In the genomic region with DNA sequence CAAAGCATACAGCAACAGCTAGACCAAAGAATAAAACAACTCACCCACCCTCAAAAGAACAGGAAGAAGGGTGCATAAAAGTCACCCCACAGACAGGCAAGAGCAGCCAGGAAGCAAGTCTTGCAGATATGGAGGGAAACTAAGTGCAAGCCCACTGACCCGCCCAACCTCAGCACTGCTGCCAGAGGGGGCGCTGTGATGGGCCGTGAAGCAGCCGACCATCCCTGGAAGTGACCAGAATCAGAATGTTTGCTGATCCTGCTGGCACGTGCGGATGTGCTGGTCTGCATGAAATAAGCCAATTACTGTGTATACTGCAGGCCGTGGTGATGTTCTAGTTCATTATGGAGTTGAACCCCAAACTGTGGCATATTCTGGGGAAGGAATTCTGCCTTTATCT, we compare ENCODE assay signal across 12 mouse cellular contexts. TPM values are rescaled to one million over a fixed set of nuclear protein-coding genes. Genes with fewer than 3 reads are reported as not detected.
DNase-seq lines count a peak whose midpoint lies in the region; TF ChIP-seq lines count a peak whose summit lies in the region.
"Had no signal": no experiment of that assay in that cellular context is flagged by ENCODE, and none has a peak within 500 bp of the region (broad histone marks: within the 10 kb centered on the region; RNA-seq: fewer than 3 reads in every experiment).

No protein-coding gene starts in this region.

- no peaks in the 10 kb centered on the region for H3K27me3 ChIP-seq in kidney, adult 2 months (replicated peaks; ENCODE audit: control insufficient read depth, insufficient read depth, low read length)
- H3K27me3 ChIP-seq in testis, adult 2 months (ENCODE audit: control insufficient read depth, insufficient read depth, low read length): no peaks in the 10 kb centered on the region
- H3K27me3 ChIP-seq: liver, embryonic 13.5 days had no signal

- TF ChIP-seq POLR2A in kidney, adult 2 months (IDR thresholded peaks at IDR 0.05; ENCODE audit: low read depth, low read length): no peak
- no peak for TF ChIP-seq POLR2A in testis, adult 2 months (IDR thresholded peaks at IDR 0.05; ENCODE audit: control insufficient read depth, low read depth, low read length)

- no peak overlapping the region for H3K4me3 ChIP-seq in kidney, adult 2 months (ENCODE audit: insufficient read depth, low read depth, low read length)
- H3K4me3 ChIP-seq in testis, adult 2 months (ENCODE audit: control insufficient read depth, low read depth, low read length): no peak overlapping the region
- H3K4me3 ChIP-seq: gastrocnemius, adult 2 months; liver, embryonic 13.5 days had no signal

- DNase-seq in kidney, postnatal 4 days: peak; percentile 12 to 19
- DNase-seq in kidney, adult 2 months: no peak
- DNase-seq in ES-CJ7 (ENCODE audit: low read depth, low spot score) (peak; percentile 38), NIH3T3 (ENCODE audit: low read depth) (peak; percentile 5)
- no peak for DNase-seq in Muller cell, postnatal 12 days (ENCODE audit: inconsistent ontology term)
- no peak for DNase-seq in layer of hippocampus, postnatal 25 days (ENCODE audit: extremely low spot score in 1 of 2, low spot score in 1 of 2)
- DNase-seq: adrenal gland, postnatal 36 days; gastrocnemius, adult 2 months; liver, embryonic 13.5 days; midbrain, embryonic 14.5 days had no signal

- H3K27ac ChIP-seq in kidney, adult 2 months (ENCODE audit: insufficient read depth, low read depth, low read length): no peak overlapping the region
- no peak overlapping the region for H3K27ac ChIP-seq in testis, adult 2 months (ENCODE audit: control insufficient read depth, insufficient read depth, low read depth, low read length)
- H3K27ac ChIP-seq: gastrocnemius, adult 2 months; hindbrain, embryonic 14.5 days; liver, embryonic 13.5 days had no signal

- TF ChIP-seq CTCF in kidney, adult 2 months (conservative IDR thresholded peaks at IDR 0.05; ENCODE audit: insufficient read depth, insufficient read length, low read depth, low read length): no peak
- peak; percentile 63; the same call in 1 of the 2 replicates for TF ChIP-seq CTCF in testis, adult 2 months (IDR thresholded peaks at IDR 0.05; ENCODE audit: control insufficient read depth, insufficient read depth, insufficient replicate concordance, low read depth, low read length)

- no peaks in the 10 kb centered on the region for H3K4me1 ChIP-seq in kidney, adult 2 months (ENCODE audit: control insufficient read depth, insufficient read depth, low read length)
- H3K4me1 ChIP-seq in testis, adult 2 months (ENCODE audit: control insufficient read depth, insufficient read depth, low read length): peaks cover 3% of the 10 kb centered on the region; the same call in 1 of the 2 replicates
- H3K4me1 ChIP-seq: liver, embryonic 13.5 days had no signal

- no peaks in the 10 kb centered on the region for H3K36me3 ChIP-seq in kidney, adult 2 months (ENCODE audit: control insufficient read depth, insufficient read depth, low read length)
- H3K36me3 ChIP-seq in testis, adult 2 months (ENCODE audit: control insufficient read depth, insufficient read depth, low read length): no peaks in the 10 kb centered on the region

- WGBS in kidney, adult 2 months: 76% methylated on average over 7 of the region's 7 CpGs

RNA-seq across cellular contexts. Expression of a gene that starts 26.6 kb away (rescaled TPM):
- polyA plus RNA-seq in kidney, adult 2 months (2012; rRNA removed): 0.08 and 0.13 TPM in 2 replicates
- 6.0 and 6.8 TPM in 2 replicates for polyA plus RNA-seq in testis, adult 2 months (2012; rRNA removed)
- under 1 TPM; 0.37 to 0.61 TPM for total RNA-seq in layer of hippocampus, postnatal 25 days (2021)
- total RNA-seq: gastrocnemius, adult 2 months had no signal

Comparison
In these comparisons a context has a peak if more than half of its experiments do, and no peak if none do; other contexts are left out.
1. DNase-seq: peak in kidney, postnatal 4 days (2 of 2), ES-CJ7 (single experiment) and NIH3T3 (single experiment); none in kidney, adult 2 months (single experiment), Muller cell, postnatal 12 days (single experiment) and layer of hippocampus, postnatal 25 days (0 of 2).